ENCODE assay signal across 8 mouse cellular contexts in genomic region chr7:143052626-143053007, GRCm38 (mm10). TPM values are rescaled to one million over a fixed set of nuclear protein-coding genes. Genes with fewer than 3 reads are reported as not detected.
DNase-seq lines count a peak whose midpoint lies in the region; ATAC-seq lines count a peak whose summit lies in the region.

TSS of gene Cd81 (plus strand) at chr7:143052739.

- H3K27me3 ChIP-seq in embryonic facial prominence, embryonic 12.5 days, result no peaks in the 10 kb centered on the region
- H3K27me3 ChIP-seq in midbrain, embryonic 10.5 days (ENCODE audit: low read depth, poor library complexity, severe bottlenecking), result no peaks in the 10 kb centered on the region

- peak within 1 kb of the TSS; percentile 93 for H3K9ac ChIP-seq in embryonic facial prominence, embryonic 12.5 days

- ATAC-seq in embryonic facial prominence, embryonic 12.5 days (ENCODE audit: insufficient number of reproducible peaks, insufficient read depth, low FRiP score, low TSS enrichment), result peak; percentile 83

- intact Hi-C loops in left cerebral cortex, postnatal 4 days (cut with DNase I), result no loop called here

- peak; percentile 86 for DNase-seq in 3134 (ENCODE audit: extremely low read depth, insufficient read length, low spot score)
- DNase-seq in adrenal gland, postnatal 25 days, result peak; percentile 91
- DNase-seq in heart, adult 11 months, result peak; percentile 99
- peak; percentile 83 for DNase-seq in kidney, adult 11 months
- DNase-seq in left cerebral cortex, postnatal 4 days, result peak; percentile 84
- DNase-seq in midbrain, embryonic 10.5 days (ENCODE audit: low spot score), result peak; percentile 87
- DNase-seq in skeletal muscle tissue, adult 2 months (ENCODE audit: low read depth, low spot score), result peak; percentile 74

- peaks cover 39% of the 10 kb centered on the region for H3K4me1 ChIP-seq in embryonic facial prominence, embryonic 12.5 days
- peaks cover 43% of the 10 kb centered on the region for H3K4me1 ChIP-seq in midbrain, embryonic 10.5 days

- no peaks in the 10 kb centered on the region for H3K9me3 ChIP-seq in embryonic facial prominence, embryonic 12.5 days
- H3K9me3 ChIP-seq in midbrain, embryonic 10.5 days (replicated peaks), result no peaks in the 10 kb centered on the region

- WGBS in embryonic facial prominence, embryonic 12.5 days, result 1% methylated on average over 36 of the region's 37 CpGs
- WGBS in midbrain, embryonic 10.5 days, result under 1% methylated on average over 37 of the region's 37 CpGs

- H3K27ac ChIP-seq in embryonic facial prominence, embryonic 12.5 days, result peak within 1 kb of the TSS; percentile 89
- peak within 1 kb of the TSS; percentile 96 for H3K27ac ChIP-seq in midbrain, embryonic 10.5 days (replicated peaks)

- peaks cover 10% of the 10 kb centered on the region; the same call in 1 of the 2 replicates for H3K36me3 ChIP-seq in embryonic facial prominence, embryonic 12.5 days
- H3K36me3 ChIP-seq in midbrain, embryonic 10.5 days, result peaks cover 31% of the 10 kb centered on the region

- peak within 1 kb of the TSS; percentile 94 for H3K4me3 ChIP-seq in embryonic facial prominence, embryonic 12.5 days
- peak within 1 kb of the TSS; percentile 95 for H3K4me3 ChIP-seq in midbrain, embryonic 10.5 days

- H3K4me2 ChIP-seq in embryonic facial prominence, embryonic 12.5 days (replicated peaks), result peak within 1 kb of the TSS; percentile 90

RNA-seq across cellular contexts. Expression of gene Cd81, which starts in this region (rescaled TPM):
- 757 and 789 TPM in 2 replicates for total RNA-seq in adrenal gland, postnatal 25 days (2021)
- polyA plus RNA-seq in embryonic facial prominence, embryonic 12.5 days (2016; fragmentation: Nextera tagmentation; extraction: Ambion mirVana), result 318 and 332 TPM in 2 replicates
- total RNA-seq in left cerebral cortex, postnatal 4 days (2021), result 100 to 1,000 TPM; 249 to 263 TPM
- 267 and 279 TPM in 2 replicates for polyA plus RNA-seq in midbrain, embryonic 10.5 days (2016; fragmentation: Nextera tagmentation; extraction: Ambion mirVana)

Comparison
In these comparisons a context has a peak if more than half of its experiments do, and no peak if none do; other contexts are left out.
1. Peak in every context shown above with its lines: DNase-seq, ATAC-seq, H3K4me3 ChIP-seq and H3K27ac ChIP-seq.